Mouse (Mus musculus): ENCODE measurements around the gene Mindy4b-ps. TPM values are rescaled to one million over a fixed set of nuclear protein-coding genes. Genes with fewer than 3 reads are reported as not detected.

The Mindy4b-ps gene
- polyA plus RNA-seq, 1 experiment from 2014 or later = not detected

- peak; percentile 55 for ATAC-seq (ENCODE audit: borderline replicate concordance, extremely low read depth, low FRiP score, low TSS enrichment)
- H3K27ac ChIP-seq = no peak overlapping the region
- H3K9ac ChIP-seq = no peak overlapping the region
- H3K4me3 ChIP-seq = no peak overlapping the region
- 48% methylated on average over 8 of the region's 8 CpGs for WGBS
- H3K27me3 ChIP-seq = no peaks in the 10 kb centered on the region
- H3K9me3 ChIP-seq = no peaks in the 10 kb centered on the region
- H3K4me1 ChIP-seq = no peaks in the 10 kb centered on the region
- H3K4me2 ChIP-seq = no peak overlapping the region
- no peaks in the 10 kb centered on the region for H3K36me3 ChIP-seq
Measured at GRCm38 (mm10) chr3:58783602-58784218, 38.4 kb downstream of the Mindy4b-ps start.

GRCm38 (mm10) chr3:58756429-58756828, 65.7 kb downstream of the Mindy4b-ps start:
- no peak for ATAC-seq (ENCODE audit: borderline replicate concordance, extremely low read depth, low FRiP score, low TSS enrichment)
- Histone ChIP-seq H3K27me3 (no peaks in the 10 kb centered on the region), H3K4me1 (no peaks in the 10 kb centered on the region), H3K27ac (no peak overlapping the region), H3K9ac (no peak overlapping the region), H3K4me2 (no peak overlapping the region), H3K9me3 (no peaks in the 10 kb centered on the region), H3K36me3 (no peaks in the 10 kb centered on the region), H3K4me3 (no peak overlapping the region)
- WGBS = 45% methylated on average over 1 of the region's 1 CpGs

GRCm38 (mm10) chr3:58755769-58756168, 66.3 kb downstream of the Mindy4b-ps start:
- ATAC-seq (ENCODE audit: borderline replicate concordance, extremely low read depth, low FRiP score, low TSS enrichment) = no peak
- no peak overlapping the region for H3K9ac ChIP-seq
- WGBS = 54% methylated on average over 1 of the region's 1 CpGs

GRCm38 (mm10) chr3:58754361-58754760, 67.8 kb downstream of the Mindy4b-ps start:
- Histone ChIP-seq H3K36me3 (no peaks in the 10 kb centered on the region), H3K4me3 (no peak overlapping the region), H3K9ac (no peak overlapping the region), H3K27ac (no peak overlapping the region), H3K4me2 (no peak overlapping the region), H3K4me1 (no peaks in the 10 kb centered on the region), H3K27me3 (no peaks in the 10 kb centered on the region), H3K9me3 (no peaks in the 10 kb centered on the region)
- ATAC-seq (ENCODE audit: borderline replicate concordance, extremely low read depth, low FRiP score, low TSS enrichment) = no peak
- WGBS = 69% methylated on average over 3 of the region's 3 CpGs

More at GRCm38 (mm10) chr3:58755769-58756168, 66.3 kb downstream of the Mindy4b-ps start:
- Histone ChIP-seq H3K4me1 (no peaks in the 10 kb centered on the region), H3K4me2 (no peak overlapping the region), H3K36me3 (no peaks in the 10 kb centered on the region), H3K27me3 (no peaks in the 10 kb centered on the region), H3K4me3 (no peak overlapping the region), H3K9me3 (no peaks in the 10 kb centered on the region), H3K27ac (no peak overlapping the region)

- Histone ChIP-seq H3K9ac (no peak overlapping the region), H3K27me3 (no peaks in the 10 kb centered on the region), H3K36me3 (no peaks in the 10 kb centered on the region), H3K4me2 (no peak overlapping the region), H3K4me3 (no peak overlapping the region), H3K27ac (no peak overlapping the region), H3K9me3 (no peaks in the 10 kb centered on the region), H3K4me1 (no peaks in the 10 kb centered on the region)
- no peak for ATAC-seq (ENCODE audit: borderline replicate concordance, extremely low read depth, low FRiP score, low TSS enrichment)
- 66% methylated on average over 8 of the region's 8 CpGs for WGBS
Measured at GRCm38 (mm10) chr3:58751818-58752620, 70.1 kb downstream of the Mindy4b-ps start.

GRCm38 (mm10) chr3:58748724-58749123, 73.4 kb downstream of the Mindy4b-ps start:
- Histone ChIP-seq H3K9ac (no peak overlapping the region), H3K4me1 (no peaks in the 10 kb centered on the region), H3K9me3 (no peaks in the 10 kb centered on the region), H3K4me2 (no peak overlapping the region), H3K27ac (no peak overlapping the region), H3K4me3 (no peak overlapping the region), H3K36me3 (no peaks in the 10 kb centered on the region), H3K27me3 (no peaks in the 10 kb centered on the region)
- ATAC-seq (ENCODE audit: borderline replicate concordance, extremely low read depth, low FRiP score, low TSS enrichment) = no peak

GRCm38 (mm10) chr3:58747924-58748323, 74.2 kb downstream of the Mindy4b-ps start:
- Histone ChIP-seq H3K4me1 (no peaks in the 10 kb centered on the region), H3K4me3 (no peak overlapping the region), H3K4me2 (no peak overlapping the region), H3K27ac (no peak overlapping the region), H3K9ac (no peak overlapping the region), H3K9me3 (no peaks in the 10 kb centered on the region), H3K36me3 (no peaks in the 10 kb centered on the region), H3K27me3 (no peaks in the 10 kb centered on the region)
- 71% methylated on average over 1 of the region's 1 CpGs for WGBS
- ATAC-seq (ENCODE audit: borderline replicate concordance, extremely low read depth, low FRiP score, low TSS enrichment) = no peak

- WGBS = 26% methylated on average over 2 of the region's 2 CpGs
- ATAC-seq (ENCODE audit: borderline replicate concordance, extremely low read depth, low FRiP score, low TSS enrichment) = no peak
Measured at GRCm38 (mm10) chr3:58739536-58739935, 82.6 kb downstream of the Mindy4b-ps start.

More at GRCm38 (mm10) chr3:58739536-58739935, 82.6 kb downstream of the Mindy4b-ps start:
- Histone ChIP-seq H3K4me2 (no peak overlapping the region), H3K9ac (no peak overlapping the region), H3K4me3 (no peak overlapping the region), H3K9me3 (no peaks in the 10 kb centered on the region), H3K27me3 (no peaks in the 10 kb centered on the region), H3K27ac (no peak overlapping the region), H3K36me3 (no peaks in the 10 kb centered on the region), H3K4me1 (no peaks in the 10 kb centered on the region)

Other genes starting within 250 kb of the Mindy4b-ps start
- gene Selenot, start 245.7 kb downstream of the Mindy4b-ps start, polyA plus RNA-seq (2015; fragmentation: Nextera tagmentation; extraction: Ambion mirVana) = 17.7 and 19.6 TPM in 2 replicates
- gene Erich6, start 185.1 kb downstream of the Mindy4b-ps start, polyA plus RNA-seq (2015; fragmentation: Nextera tagmentation; extraction: Ambion mirVana) = not detected in 2 replicates
- 5.0 and 5.2 TPM in 2 replicates for gene Siah2, start 129.9 kb downstream of the Mindy4b-ps start, polyA plus RNA-seq (2015; fragmentation: Nextera tagmentation; extraction: Ambion mirVana)
- gene Clrn1, start 63.0 kb upstream of the Mindy4b-ps start, polyA plus RNA-seq (2015; fragmentation: Nextera tagmentation; extraction: Ambion mirVana) = 0.11 and 0.20 TPM in 2 replicates
- gene Med12l, start 183.5 kb upstream of the Mindy4b-ps start, polyA plus RNA-seq (2015; fragmentation: Nextera tagmentation; extraction: Ambion mirVana) = 1.9 TPM in 2 replicates

Measured in lung, embryonic 15.5 days (tissue).